Mouse (Mus musculus) intestine, embryonic 14.5 days (tissue): ENCODE measurements around the gene Nfix. TPM values are rescaled to one million over a fixed set of nuclear protein-coding genes. Genes with fewer than 3 reads are reported as not detected.
"Not testable (repeated sequence)": the region's sequence is repeated elsewhere in the genome, so short reads cannot be mapped to it uniquely, and the experiment has no call there.

ENCODE experiments used
- ATAC-seq: fragments of 200-750 bp; cut with Nextera tagmentation; replicated peaks from 2 replicates; pipeline ENCODE4 v1.8.0; 2017; ENCODE audit warnings: low read depth, moderate number of reproducible peaks, moderate TSS enrichment, moderate library complexity; ENCODE audit not compliant: low FRiP score, low TSS enrichment
- DNase-seq: peaks from one replicate; pipeline ENCODE4 v3.0.0-alpha.2; 2018; ENCODE audit warnings: low spot score
- H3K27ac ChIP-seq: fragments of 300-500 bp; sonication (generic); 2 replicates; pipeline ENCODE4 v1.5.1; 2014; ENCODE audit warnings: low read depth, mild to moderate bottlenecking, control low read depth
- H3K27me3 ChIP-seq: fragments of 300-500 bp; sonication (generic); replicated peaks from 2 replicates; pipeline ENCODE4 v1.6.1; 2014; ENCODE audit warnings: low read length, control low read depth; ENCODE audit not compliant: control insufficient read depth, insufficient read depth
- H3K36me3 ChIP-seq: fragments of 300-500 bp; sonication (generic); 2 replicates; pipeline ENCODE4 v1.6.1; 2014; ENCODE audit warnings: low read length, control low read depth; ENCODE audit not compliant: control insufficient read depth, insufficient read depth
- H3K4me1 ChIP-seq: fragments of 300-500 bp; sonication (generic); replicated peaks from 2 replicates; pipeline ENCODE4 v1.6.1; 2014; ENCODE audit warnings: low read length, control low read depth, mixed read lengths; ENCODE audit not compliant: control insufficient read depth, insufficient read depth
- H3K4me2 ChIP-seq: fragments of 300-500 bp; sonication (generic); 2 replicates; pipeline ENCODE4 v1.6.1; 2014; ENCODE audit warnings: low read length
- H3K4me3 ChIP-seq: fragments of 300-500 bp; sonication (generic); 2 replicates; pipeline ENCODE4 v1.5.1; 2014; ENCODE audit warnings: low read depth, low read length, control low read depth, mixed read lengths
- H3K9ac ChIP-seq: fragments of 300-500 bp; sonication (generic); 2 replicates; pipeline ENCODE4 v1.6.1; 2014; ENCODE audit warnings: mild to moderate bottlenecking, low read length
- H3K9me3 ChIP-seq: fragments of 300-500 bp; sonication (generic); 2 replicates; pipeline ENCODE4 v1.6.1; 2016; ENCODE audit warnings: low read length, control low read depth; ENCODE audit not compliant: control insufficient read depth
- WGBS: fragments of 180-500 bp; shearing (Covaris S2); extraction: QIAGEN DNeasy Blood & Tissue Kit; methylation state at CpG from one replicate; pipeline ENCODE4 v1.1.7; 2014; 5-methylcytosine and 5-hydroxymethylcytosine counted together
- polyA plus RNA-seq: library from polyadenylated mRNA; unstranded; fragments of >200 nt; fragmentation: Nextera tagmentation; extraction: Ambion mirVana; gene quantifications from 2 replicates; pipeline ENCODE4 v1.2.1, GENCODE M21; 2014

The Nfix gene
- polyA plus RNA-seq, 1 experiment from 2014 or later = 14.4 TPM

DNA sequence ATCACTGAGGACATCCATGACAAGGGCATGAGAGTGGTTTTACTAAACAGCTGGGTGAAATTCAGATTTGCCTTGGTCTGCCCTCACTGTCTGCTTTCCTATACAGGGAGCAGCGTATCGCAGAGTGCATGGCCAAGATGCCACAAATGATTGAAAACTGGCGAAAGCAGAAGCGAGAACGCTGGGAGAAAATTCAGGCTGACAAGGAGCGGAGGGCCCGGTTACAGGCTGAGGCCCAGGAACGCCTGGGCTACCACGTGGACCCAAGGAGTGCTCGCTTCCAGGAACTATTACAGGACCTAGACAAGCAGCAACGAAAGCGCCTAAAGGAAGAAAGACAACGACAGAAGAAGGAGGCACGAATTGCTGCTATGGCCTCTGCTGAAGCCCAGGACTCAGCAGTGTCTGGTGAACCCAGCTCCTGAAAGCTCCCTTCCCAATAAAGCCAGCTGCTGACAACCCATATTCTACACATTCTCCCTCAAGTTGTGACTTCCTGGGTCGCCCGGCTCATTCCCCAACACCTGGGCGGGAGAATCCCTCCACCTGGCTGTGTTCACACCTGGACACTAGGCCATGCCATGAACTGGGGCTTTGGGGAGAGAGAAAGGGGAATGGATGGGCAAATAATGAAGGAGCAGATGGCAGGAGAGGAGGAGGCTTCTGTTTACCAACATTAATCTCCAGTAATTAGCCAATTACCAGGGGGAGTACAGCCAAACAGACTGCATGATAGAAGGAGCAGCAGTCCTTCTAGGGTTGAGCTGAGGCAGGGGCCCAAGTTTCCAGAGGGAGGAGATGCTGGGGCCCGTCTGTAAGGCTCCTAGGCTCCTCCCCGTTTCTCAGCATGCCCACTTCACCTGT is 34.1 kb upstream of the Nfix start:
- DNase-seq (peak; percentile 48), ATAC-seq (no peak)
- no peaks in the 10 kb centered on the region for H3K9me3 ChIP-seq
- no peak overlapping the region for H3K9ac ChIP-seq
- H3K36me3 ChIP-seq = peaks cover 50% of the 10 kb centered on the region
- H3K4me3 ChIP-seq = no peak overlapping the region
- WGBS = 83% methylated on average over 19 of the region's 19 CpGs
- H3K27ac ChIP-seq = no peak overlapping the region
- peaks cover 23% of the 10 kb centered on the region for H3K4me1 ChIP-seq
- H3K4me2 ChIP-seq = no peak overlapping the region
- no peaks in the 10 kb centered on the region for H3K27me3 ChIP-seq

DNA sequence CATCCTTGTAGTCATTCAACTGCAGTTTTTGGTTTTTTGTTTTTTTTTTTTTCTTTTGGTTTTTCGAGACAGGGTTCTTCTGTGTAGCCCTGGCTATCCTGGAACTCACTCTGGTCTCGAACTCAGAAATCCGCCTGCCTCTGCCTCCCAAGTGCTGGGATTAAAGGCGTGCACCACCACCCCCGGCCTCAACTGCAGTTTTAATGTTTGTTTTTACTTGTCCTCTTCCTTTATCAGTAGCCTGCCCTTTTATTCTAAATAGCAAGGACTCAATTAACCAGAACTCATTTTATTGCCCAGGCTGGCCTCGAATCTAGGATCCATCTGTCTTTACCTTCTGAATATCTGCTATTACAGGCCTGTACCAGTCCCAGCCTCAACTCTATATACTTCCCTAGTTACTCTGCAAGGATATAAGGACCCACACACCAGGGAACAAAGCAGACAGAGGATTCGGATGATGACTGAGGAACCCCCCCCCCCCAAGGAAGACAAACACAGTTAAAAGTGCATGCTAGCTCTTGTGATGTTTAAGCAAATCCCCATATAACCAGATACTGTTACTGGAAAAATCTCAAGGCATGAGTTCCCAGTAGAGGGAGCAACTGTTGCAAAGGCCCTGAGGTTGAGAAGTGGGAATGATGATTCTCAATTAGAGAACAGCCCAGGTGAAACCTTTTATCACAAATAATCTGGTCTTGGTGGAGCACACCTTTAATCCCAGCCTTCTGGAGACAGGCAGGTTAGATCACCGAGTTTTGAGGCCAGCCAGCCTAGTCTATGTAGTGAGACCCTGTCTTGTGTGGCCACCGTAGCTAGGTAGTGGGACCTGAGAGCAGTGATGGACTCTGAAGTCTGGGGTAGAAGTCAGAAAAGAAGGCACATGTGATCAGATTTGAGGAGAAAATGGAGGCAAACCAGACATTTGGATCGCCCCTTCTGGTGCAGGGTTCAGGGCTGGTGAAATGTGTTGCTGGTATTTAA is 32.9 kb upstream of the Nfix start:
- WGBS = 57% methylated on average over 10 of the region's 10 CpGs
- Histone ChIP-seq H3K4me3 (peak overlapping the region; percentile 100), H3K27ac (peak overlapping the region; percentile 93), H3K9me3 (no peaks in the 10 kb centered on the region), H3K4me1 (peaks cover 22% of the 10 kb centered on the region), H3K9ac (peak overlapping the region; percentile 99), H3K27me3 (no peaks in the 10 kb centered on the region), H3K4me2 (peak overlapping the region; percentile 60), H3K36me3 (peaks cover 42% of the 10 kb centered on the region)
- ATAC-seq (no peak), DNase-seq (peak; percentile 50)

DNA sequence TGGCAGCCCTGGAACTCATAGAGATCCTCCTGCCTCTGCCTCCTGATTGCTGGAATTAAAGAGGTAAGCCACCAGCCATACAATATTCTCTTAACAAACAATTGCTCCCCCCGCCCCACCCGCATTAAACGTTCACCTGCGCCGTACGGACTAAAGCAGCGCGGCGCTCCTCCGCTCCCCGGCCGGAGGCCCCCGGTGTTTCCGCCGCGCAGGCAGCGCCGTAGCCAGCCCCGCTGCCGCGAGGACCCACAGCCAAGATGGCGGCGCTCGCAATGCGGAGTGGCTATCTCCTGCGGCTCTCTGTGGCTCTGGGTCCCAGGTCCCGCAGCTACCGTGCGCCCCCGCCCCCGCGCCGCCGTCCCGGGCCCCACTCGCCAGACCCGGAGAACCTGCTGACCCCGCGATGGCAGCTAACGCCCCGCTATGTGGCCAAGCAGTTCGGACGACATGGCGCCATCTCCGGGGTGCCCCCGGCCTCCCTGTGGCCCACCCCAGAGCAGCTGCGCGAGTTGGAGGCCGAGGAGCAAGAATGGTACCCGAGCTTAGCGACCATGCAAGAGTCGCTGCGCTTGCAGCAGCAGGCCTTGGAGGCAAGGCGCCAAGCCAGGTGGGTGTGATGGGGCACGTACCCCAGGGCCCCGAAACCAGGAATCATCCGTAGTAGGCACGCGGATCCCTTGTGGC is 32.0 kb upstream of the Nfix start:
- H3K4me2 ChIP-seq = peak overlapping the region; percentile 60
- H3K9ac ChIP-seq = peak overlapping the region; percentile 99
- ATAC-seq (peak; percentile 67; the same call in 1 of the 2 replicates), DNase-seq (peak; percentile 93)
- 2% methylated on average over 59 of the region's 59 CpGs for WGBS
- peak overlapping the region; percentile 93 for H3K27ac ChIP-seq
- no peaks in the 10 kb centered on the region for H3K9me3 ChIP-seq
- peak overlapping the region; percentile 100 for H3K4me3 ChIP-seq
- H3K4me1 ChIP-seq = peaks cover 22% of the 10 kb centered on the region
- peaks cover 34% of the 10 kb centered on the region for H3K36me3 ChIP-seq
- H3K27me3 ChIP-seq = no peaks in the 10 kb centered on the region

DNA sequence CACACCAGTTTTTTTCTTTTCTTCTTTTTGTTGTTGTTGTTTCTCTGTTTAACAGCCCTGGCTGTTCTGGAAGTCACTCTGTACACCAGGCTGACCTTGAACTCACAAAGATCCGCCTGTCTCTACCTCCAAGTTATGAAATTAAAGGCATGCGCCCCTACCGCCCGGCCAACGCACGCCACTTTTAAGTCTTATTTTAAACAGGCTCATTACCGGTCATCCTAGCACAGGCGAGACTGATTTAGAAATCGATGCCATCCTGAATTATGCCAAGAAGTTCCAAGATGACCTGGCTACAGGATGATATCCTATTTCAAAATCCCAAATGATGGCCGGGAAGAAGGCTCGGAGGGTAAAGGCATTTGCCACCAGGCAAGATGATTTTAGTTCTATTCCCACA is 31.3 kb upstream of the Nfix start, which contains the start of gene Gadd45gip1:
Gadd45gip1 (plus strand) TSS at position 33 of the 400 bp plus-strand sequence.
- no peaks in the 10 kb centered on the region for H3K27me3 ChIP-seq

DNA sequence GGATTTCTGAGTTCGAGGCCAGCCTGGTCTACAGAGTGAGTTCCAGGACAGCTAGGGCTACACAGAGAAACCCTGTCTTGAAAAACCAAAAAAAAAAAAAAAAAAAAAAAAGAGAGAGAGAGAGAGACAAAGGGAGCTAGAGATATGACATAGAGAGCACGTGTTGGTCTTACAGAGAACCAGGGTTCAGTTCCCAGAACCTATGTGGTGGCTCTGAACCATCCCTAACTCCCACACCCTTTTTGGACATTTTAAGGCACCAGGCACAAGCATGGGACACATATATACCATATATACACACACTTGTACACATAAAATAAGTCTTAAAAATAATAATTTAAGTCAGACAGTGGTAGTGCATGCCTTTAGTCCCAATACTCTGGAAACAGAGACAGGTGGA is 26.4 kb upstream of the Nfix start:
- not testable (repeated sequence) for H3K27ac ChIP-seq, DNase-seq, H3K4me3 ChIP-seq, H3K36me3 ChIP-seq, H3K27me3 ChIP-seq, H3K9me3 ChIP-seq, H3K9ac ChIP-seq, ATAC-seq, H3K4me2 ChIP-seq
- H3K4me1 ChIP-seq = peaks cover 15% of the 10 kb centered on the region
- WGBS = 88% methylated on average over 1 of the region's 2 CpGs

More for the DNA sequence above, 31.3 kb upstream of the Nfix start, which contains the start of gene Gadd45gip1:
- peak within 1 kb of the TSS; percentile 93 for H3K27ac ChIP-seq
- ATAC-seq (no peak), DNase-seq (no peak)
- H3K4me1 ChIP-seq = peaks cover 22% of the 10 kb centered on the region
- peak within 1 kb of the TSS; percentile 60 for H3K4me2 ChIP-seq
- peak within 1 kb of the TSS; percentile 100 for H3K4me3 ChIP-seq
- peaks cover 27% of the 10 kb centered on the region for H3K36me3 ChIP-seq
- no peaks in the 10 kb centered on the region for H3K9me3 ChIP-seq
- 69% methylated on average over 11 of the region's 11 CpGs for WGBS
- H3K9ac ChIP-seq = peak within 1 kb of the TSS; percentile 99

DNA sequence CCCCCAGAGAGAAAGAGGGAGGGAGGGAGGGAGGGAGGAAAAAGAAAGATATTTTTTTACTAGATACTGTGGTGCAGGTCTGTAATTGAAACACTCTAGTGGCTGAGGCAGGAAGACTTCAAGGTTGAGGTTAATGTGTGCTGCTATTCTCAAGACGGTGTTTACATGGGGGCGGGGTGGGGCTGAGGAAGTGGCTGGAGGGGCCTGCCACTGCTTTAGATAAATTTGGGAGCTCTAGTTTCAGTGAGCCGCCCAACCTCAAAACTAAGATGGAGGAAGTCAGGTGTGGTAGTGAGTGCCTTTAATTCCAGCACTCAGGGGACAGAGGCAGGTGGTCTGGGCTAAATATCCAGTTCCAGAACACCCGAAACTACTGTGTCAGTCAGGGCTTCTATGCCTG is 25.5 kb upstream of the Nfix start:
- Histone ChIP-seq H3K9me3 (no peaks in the 10 kb centered on the region), H3K27ac (no peak overlapping the region), H3K27me3 (no peaks in the 10 kb centered on the region), H3K9ac (no peak overlapping the region), H3K4me2 (no peak overlapping the region), H3K36me3 (no peaks in the 10 kb centered on the region), H3K4me3 (no peak overlapping the region), H3K4me1 (peaks cover 15% of the 10 kb centered on the region)
- WGBS = 49% methylated on average over 4 of the region's 4 CpGs
- DNase-seq (no peak), ATAC-seq (no peak)

DNA sequence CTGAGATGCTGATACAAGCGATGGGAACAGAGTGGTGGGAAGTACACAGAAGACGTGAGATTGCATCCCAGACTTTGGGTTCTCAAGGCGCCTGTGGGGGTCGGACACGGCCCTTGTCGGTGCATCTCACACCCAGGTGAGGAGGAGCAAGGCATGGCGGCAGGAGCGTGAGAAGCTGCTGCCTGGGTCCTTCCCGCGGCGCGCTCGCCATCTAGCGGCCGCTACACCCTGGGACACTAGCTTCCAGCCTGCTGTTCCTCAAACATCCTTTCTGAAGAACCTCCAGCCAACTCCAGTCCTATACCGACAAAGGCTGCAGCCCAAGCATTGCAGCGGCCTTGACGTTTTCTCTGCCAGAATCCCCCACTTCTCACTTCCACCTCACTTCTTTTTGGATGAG is 23.5 kb upstream of the Nfix start:
- WGBS = under 1% methylated on average over 17 of the region's 18 CpGs
- peak overlapping the region; percentile 39 for H3K4me2 ChIP-seq
- no peak overlapping the region for H3K4me3 ChIP-seq
- no peaks in the 10 kb centered on the region for H3K9me3 ChIP-seq
- ATAC-seq (peak; percentile 74), DNase-seq (peak; percentile 84)
- H3K27ac ChIP-seq = no peak overlapping the region
- no peaks in the 10 kb centered on the region for H3K27me3 ChIP-seq
- peaks cover 15% of the 10 kb centered on the region for H3K4me1 ChIP-seq
- H3K9ac ChIP-seq = no peak overlapping the region
- no peaks in the 10 kb centered on the region for H3K36me3 ChIP-seq

DNA sequence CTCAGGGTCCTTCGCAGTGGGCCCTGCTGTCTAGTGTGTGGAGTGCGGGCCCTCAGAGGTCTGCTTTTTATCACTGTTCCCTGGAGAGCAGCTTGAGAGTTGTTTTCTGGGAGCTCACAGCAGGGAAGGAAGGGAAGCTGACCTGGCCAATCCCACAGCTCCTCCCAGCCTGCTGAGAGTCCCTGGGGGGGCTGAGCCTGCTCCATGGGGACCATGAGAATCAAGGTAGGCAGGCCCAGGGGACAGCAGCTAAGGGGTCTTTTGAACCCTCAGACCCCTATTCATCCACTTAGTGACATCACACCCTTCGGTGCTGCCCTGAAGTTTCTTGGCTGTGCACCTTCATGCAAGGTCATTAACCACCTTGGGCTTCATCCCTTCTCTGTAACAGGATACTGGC is 22.6 kb upstream of the Nfix start, which contains the start of gene Dand5:
Dand5 (minus strand) TSS at position 101 of the 400 bp plus-strand sequence.
- H3K4me2 ChIP-seq = peak within 1 kb of the TSS; percentile 39
- DNase-seq (no peak), ATAC-seq (no peak)
- H3K9ac ChIP-seq = no peak within 1 kb of the TSS
- WGBS = 18% methylated on average over 3 of the region's 3 CpGs
- peak within 1 kb of the TSS; percentile 43; the same call in 1 of the 2 replicates for H3K27ac ChIP-seq
- H3K36me3 ChIP-seq = no peaks in the 10 kb centered on the region
- no peaks in the 10 kb centered on the region for H3K27me3 ChIP-seq
- H3K4me1 ChIP-seq = peaks cover 15% of the 10 kb centered on the region
- H3K9me3 ChIP-seq = no peaks in the 10 kb centered on the region
- no peak within 1 kb of the TSS for H3K4me3 ChIP-seq
